Mouse (Mus musculus): ENCODE data around the gene Ccdc102a. TPM values are rescaled to one million over a fixed set of nuclear protein-coding genes. Genes with fewer than 3 reads are reported as not detected.

Gene Ccdc102a
- total and polyA plus RNA-seq, 2 experiments from 2014 or later = 4.8 to 8.1 TPM

DNA sequence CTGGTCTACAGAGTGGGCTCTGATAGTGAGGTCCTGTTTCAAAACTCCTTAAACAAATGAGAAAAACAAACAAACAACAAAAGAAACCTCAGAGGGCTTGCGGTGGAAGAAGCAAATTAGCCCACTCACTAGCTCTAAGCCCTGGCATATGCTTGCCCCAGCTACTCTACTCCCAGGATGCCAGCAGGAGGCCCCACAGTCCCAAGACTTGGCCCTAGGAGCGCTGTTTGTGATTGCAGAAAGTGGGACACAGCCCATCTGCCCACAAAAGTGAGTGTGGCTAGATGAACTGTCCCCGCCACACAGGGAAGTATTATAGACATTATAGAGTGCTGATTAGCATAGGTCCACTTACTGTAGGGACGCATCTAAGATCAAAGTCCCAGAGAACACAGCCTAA is 30.5 kb upstream of the Ccdc102a start:
- H3K9ac ChIP-seq = no peak overlapping the region
- no peak overlapping the region for H3K27ac ChIP-seq (ENCODE audit: low read depth, low read length)
- no peak overlapping the region for H3K4me3 ChIP-seq (ENCODE audit: low read depth, low read length)
- no peaks in the 10 kb centered on the region for H3K9me3 ChIP-seq (ENCODE audit: low read length)
- no peaks in the 10 kb centered on the region for H3K36me3 ChIP-seq (ENCODE audit: insufficient read depth)
- H3K4me1 ChIP-seq (ENCODE audit: insufficient read depth) = no peaks in the 10 kb centered on the region
- no peaks in the 10 kb centered on the region for H3K27me3 ChIP-seq (ENCODE audit: insufficient read depth, low read length)
- ATAC-seq (no peak), DNase-seq (no peak)
- TF ChIP-seq CTCF (IDR thresholded peaks at IDR 0.05; ENCODE audit: low read depth) = no peak
- WGBS = 63% methylated on average over 4 of the region's 4 CpGs
- H3K4me2 ChIP-seq (ENCODE audit: low read depth) = no peak overlapping the region

DNA sequence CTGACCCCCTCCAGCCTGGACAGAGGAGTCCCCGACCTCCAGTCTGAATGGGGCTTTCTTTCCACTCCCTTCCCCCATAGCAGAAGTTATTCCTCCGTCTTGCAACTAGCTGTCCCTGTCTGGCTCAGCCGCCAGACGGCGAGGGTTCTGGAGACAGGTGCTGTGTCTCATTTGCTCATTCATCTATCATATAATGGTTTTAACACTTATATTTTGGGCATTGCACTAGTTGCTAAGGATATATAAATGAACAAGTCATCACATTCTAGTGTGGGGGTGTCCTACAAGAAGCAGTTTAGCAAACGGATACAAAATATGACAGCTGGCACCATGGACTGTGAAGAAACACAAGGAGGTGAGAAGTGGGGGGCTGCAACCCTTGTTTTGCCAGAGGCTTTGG is 27.3 kb upstream of the Ccdc102a start:
- Histone ChIP-seq H3K4me2 (ENCODE audit: low read depth) (no peak overlapping the region), H3K27ac (ENCODE audit: low read depth, low read length) (peak overlapping the region; percentile 73), H3K36me3 (ENCODE audit: insufficient read depth) (no peaks in the 10 kb centered on the region), H3K27me3 (ENCODE audit: insufficient read depth, low read length) (no peaks in the 10 kb centered on the region), H3K4me3 (ENCODE audit: low read depth, low read length) (no peak overlapping the region), H3K9me3 (ENCODE audit: low read length) (no peaks in the 10 kb centered on the region), H3K9ac (no peak overlapping the region), H3K4me1 (ENCODE audit: insufficient read depth) (no peaks in the 10 kb centered on the region)
- peak; percentile 76 for DNase-seq
- peak; percentile 74 for ATAC-seq
- 37% methylated on average over 6 of the region's 6 CpGs for WGBS
- TF ChIP-seq CTCF (IDR thresholded peaks at IDR 0.05; ENCODE audit: low read depth) = no peak

DNA sequence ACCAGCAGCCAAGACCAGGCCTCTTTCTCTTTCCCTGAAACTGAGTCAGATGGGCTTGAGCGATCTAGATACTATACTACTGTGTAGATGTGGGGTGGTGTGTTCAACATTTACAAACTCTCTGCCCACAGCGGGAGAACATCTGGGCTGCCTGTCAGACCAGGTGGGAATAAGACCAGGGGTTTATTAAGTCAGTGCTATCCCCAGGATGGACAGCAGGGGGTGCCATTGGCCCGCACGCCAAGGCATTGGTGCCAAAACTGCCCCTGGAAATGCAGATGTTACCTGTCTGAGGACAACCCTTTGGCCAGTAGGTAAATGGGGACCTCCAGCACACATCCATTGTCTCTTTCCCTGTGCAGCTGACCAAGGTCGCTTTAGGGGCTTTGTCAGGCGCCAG is 24.7 kb upstream of the Ccdc102a start:
- DNase-seq (peak; percentile 62), ATAC-seq (no peak)
- H3K4me2 ChIP-seq (ENCODE audit: low read depth) = no peak overlapping the region
- H3K9me3 ChIP-seq (ENCODE audit: low read length) = no peaks in the 10 kb centered on the region
- TF ChIP-seq CTCF (IDR thresholded peaks at IDR 0.05; ENCODE audit: low read depth) = peak; percentile 90
- H3K27me3 ChIP-seq (ENCODE audit: insufficient read depth, low read length) = no peaks in the 10 kb centered on the region
- no peak overlapping the region for H3K4me3 ChIP-seq (ENCODE audit: low read depth, low read length)
- H3K36me3 ChIP-seq (ENCODE audit: insufficient read depth) = no peaks in the 10 kb centered on the region
- H3K27ac ChIP-seq (ENCODE audit: low read depth, low read length) = no peak overlapping the region
- WGBS = 15% methylated on average over 6 of the region's 6 CpGs
- H3K4me1 ChIP-seq (ENCODE audit: insufficient read depth) = no peaks in the 10 kb centered on the region
- no peak overlapping the region for H3K9ac ChIP-seq

DNA sequence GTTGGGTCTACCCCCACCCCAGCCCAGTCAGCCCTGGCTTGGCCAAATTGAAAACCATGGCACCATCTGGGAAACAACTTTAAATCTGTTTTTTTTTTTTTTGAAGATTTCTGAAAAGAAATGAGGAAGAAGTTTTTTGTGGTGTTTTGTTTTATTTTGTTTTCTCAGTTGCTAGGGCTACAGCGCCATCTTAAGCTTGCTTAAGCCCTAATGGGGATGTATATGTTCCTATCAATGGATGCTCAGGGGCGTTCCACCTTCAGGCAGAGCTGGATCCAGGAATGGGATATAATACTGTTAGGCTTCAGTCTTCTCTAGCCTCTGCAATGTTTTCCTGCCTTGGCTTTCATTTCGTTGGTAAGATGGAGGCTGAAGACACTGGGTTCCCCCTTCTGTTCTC is 17.3 kb upstream of the Ccdc102a start:
- Histone ChIP-seq H3K27ac (ENCODE audit: low read depth, low read length) (no peak overlapping the region), H3K36me3 (ENCODE audit: insufficient read depth) (no peaks in the 10 kb centered on the region), H3K9me3 (ENCODE audit: low read length) (no peaks in the 10 kb centered on the region), H3K4me3 (ENCODE audit: low read depth, low read length) (no peak overlapping the region), H3K9ac (no peak overlapping the region), H3K4me1 (ENCODE audit: insufficient read depth) (no peaks in the 10 kb centered on the region), H3K27me3 (ENCODE audit: insufficient read depth, low read length) (no peaks in the 10 kb centered on the region), H3K4me2 (ENCODE audit: low read depth) (no peak overlapping the region)
- no peak for TF ChIP-seq CTCF (IDR thresholded peaks at IDR 0.05; ENCODE audit: low read depth)
- ATAC-seq = no peak
- DNase-seq = no peak
- 78% methylated on average over 3 of the region's 3 CpGs for whole genome bisulfite sequencing

DNA sequence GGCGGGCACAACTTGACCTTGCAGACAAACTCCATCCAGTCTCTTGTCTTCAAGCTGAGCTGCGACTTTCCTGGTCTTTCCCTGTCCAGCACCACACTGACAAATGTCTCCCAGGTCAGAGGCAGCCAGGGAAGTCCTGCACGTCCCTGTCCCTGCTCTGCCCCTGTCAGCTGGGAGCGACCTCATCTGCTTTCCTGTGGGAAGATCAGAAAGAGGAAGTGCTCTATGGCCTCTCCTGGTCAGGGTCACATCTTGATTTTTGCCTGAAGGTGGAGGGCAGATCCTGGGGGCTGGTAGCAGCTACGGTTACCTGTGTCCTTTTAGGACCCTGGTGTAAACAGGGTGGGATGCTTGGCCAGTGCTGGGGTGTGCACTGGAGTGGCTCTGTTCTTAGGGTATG is 16.0 kb upstream of the Ccdc102a start:
- DNase-seq (no peak), ATAC-seq (no peak)
- 81% methylated on average over 5 of the region's 5 CpGs for WGBS
- no peaks in the 10 kb centered on the region for H3K36me3 ChIP-seq (ENCODE audit: insufficient read depth)
- H3K4me3 ChIP-seq (ENCODE audit: low read depth, low read length) = no peak overlapping the region
- H3K9ac ChIP-seq = no peak overlapping the region
- H3K4me1 ChIP-seq (ENCODE audit: insufficient read depth) = no peaks in the 10 kb centered on the region
- no peaks in the 10 kb centered on the region for H3K9me3 ChIP-seq (ENCODE audit: low read length)
- H3K27me3 ChIP-seq (ENCODE audit: insufficient read depth, low read length) = no peaks in the 10 kb centered on the region
- TF ChIP-seq CTCF (IDR thresholded peaks at IDR 0.05; ENCODE audit: low read depth) = no peak
- H3K4me2 ChIP-seq (ENCODE audit: low read depth) = no peak overlapping the region
- no peak overlapping the region for H3K27ac ChIP-seq (ENCODE audit: low read depth, low read length)

DNA sequence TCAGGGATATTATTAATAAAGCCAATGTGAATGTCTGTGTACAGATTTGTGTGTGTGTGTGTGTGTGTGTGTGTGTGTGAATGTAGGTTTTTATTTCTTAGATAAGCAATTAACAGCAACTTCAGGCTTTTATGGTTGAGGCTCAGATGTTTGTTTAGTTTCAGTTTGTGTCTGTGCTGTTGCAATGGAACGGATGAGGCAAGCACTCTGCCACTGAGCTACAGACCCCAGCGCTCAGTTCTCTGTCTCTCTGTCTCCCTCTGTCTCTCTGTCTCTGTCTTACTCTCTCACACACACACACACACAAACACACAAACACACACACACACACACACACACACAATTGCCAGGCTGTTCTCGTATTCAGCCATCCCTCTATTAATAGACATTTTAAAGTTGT is 10.3 kb upstream of the Ccdc102a start:
- no peak overlapping the region for H3K27ac ChIP-seq (ENCODE audit: low read depth, low read length)
- H3K9ac ChIP-seq = no peak overlapping the region
- no peak overlapping the region for H3K4me2 ChIP-seq (ENCODE audit: low read depth)
- H3K36me3 ChIP-seq (ENCODE audit: insufficient read depth) = no peaks in the 10 kb centered on the region
- DNase-seq (no peak), ATAC-seq (no peak)
- H3K9me3 ChIP-seq (ENCODE audit: low read length) = no peaks in the 10 kb centered on the region
- 90% methylated on average over 3 of the region's 3 CpGs for WGBS
- no peaks in the 10 kb centered on the region for H3K27me3 ChIP-seq (ENCODE audit: insufficient read depth, low read length)
- TF ChIP-seq CTCF (IDR thresholded peaks at IDR 0.05; ENCODE audit: low read depth) = no peak
- no peak overlapping the region for H3K4me3 ChIP-seq (ENCODE audit: low read depth, low read length)
- no peaks in the 10 kb centered on the region for H3K4me1 ChIP-seq (ENCODE audit: insufficient read depth)

DNA sequence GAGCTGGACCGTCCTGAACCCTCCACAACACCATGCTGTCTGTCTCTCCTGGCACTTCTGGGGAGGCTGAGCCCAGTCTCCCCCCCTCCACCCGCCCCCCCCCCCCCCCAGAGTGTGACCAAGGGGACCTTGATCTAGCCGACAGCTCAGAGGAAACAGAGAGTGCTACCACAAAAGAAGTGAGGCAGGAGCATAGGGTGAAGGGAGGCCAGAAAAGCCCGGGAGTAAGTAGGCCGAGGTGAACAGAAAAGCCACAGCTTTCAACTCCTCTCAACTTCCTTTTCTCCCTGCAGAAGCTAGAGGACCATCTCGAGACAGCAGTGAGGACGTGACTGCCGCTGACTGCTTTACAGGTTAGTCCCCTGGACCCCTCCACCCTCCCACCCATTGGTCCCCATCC is 5.5 kb upstream of the Ccdc102a start, which contains the start of gene Adgrg5:
Gene Adgrg5, plus strand, starts transcription at position 290 of the 400 bp plus-strand sequence.
- DNase-seq (no peak), ATAC-seq (no peak)
- Histone ChIP-seq H3K4me3 (ENCODE audit: low read depth, low read length) (no peak within 1 kb of the TSS), H3K27ac (ENCODE audit: low read depth, low read length) (no peak within 1 kb of the TSS), H3K4me2 (ENCODE audit: low read depth) (no peak within 1 kb of the TSS), H3K27me3 (ENCODE audit: insufficient read depth, low read length) (no peaks in the 10 kb centered on the region), H3K36me3 (ENCODE audit: insufficient read depth) (no peaks in the 10 kb centered on the region), H3K9ac (no peak within 1 kb of the TSS), H3K9me3 (ENCODE audit: low read length) (no peaks in the 10 kb centered on the region), H3K4me1 (ENCODE audit: insufficient read depth) (no peaks in the 10 kb centered on the region)
- TF ChIP-seq CTCF (IDR thresholded peaks at IDR 0.05; ENCODE audit: low read depth) = no peak
- WGBS = 46% methylated on average over 8 of the region's 8 CpGs

DNA sequence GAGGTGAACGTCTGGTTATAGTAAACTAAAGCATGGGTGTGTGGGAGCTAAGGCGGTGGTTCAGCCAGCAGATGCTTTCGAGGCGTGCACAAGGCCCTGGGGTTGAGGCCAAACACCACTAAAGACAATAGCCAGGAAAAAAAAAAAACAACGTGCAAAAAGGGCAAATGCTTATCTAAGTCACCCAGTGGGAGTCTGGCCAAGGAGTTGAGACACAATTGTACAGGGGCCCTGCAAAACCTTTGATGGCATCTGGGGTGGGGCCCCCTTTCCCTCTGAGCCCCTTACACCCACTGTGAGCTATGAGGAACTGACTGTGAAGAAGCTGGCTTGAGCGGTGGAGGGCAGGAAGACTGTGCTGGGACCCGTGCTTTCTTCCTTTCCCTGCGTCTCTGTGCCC is 4.7 kb upstream of the Ccdc102a start:
- Histone ChIP-seq H3K36me3 (ENCODE audit: insufficient read depth) (no peaks in the 10 kb centered on the region), H3K4me1 (ENCODE audit: insufficient read depth) (no peaks in the 10 kb centered on the region), H3K27ac (ENCODE audit: low read depth, low read length) (no peak overlapping the region), H3K27me3 (ENCODE audit: insufficient read depth, low read length) (peaks cover 7% of the 10 kb centered on the region; the same call in 1 of the 2 replicates), H3K4me2 (ENCODE audit: low read depth) (no peak overlapping the region), H3K4me3 (ENCODE audit: low read depth, low read length) (no peak overlapping the region), H3K9ac (no peak overlapping the region), H3K9me3 (ENCODE audit: low read length) (no peaks in the 10 kb centered on the region)
- ATAC-seq = no peak
- TF ChIP-seq CTCF (IDR thresholded peaks at IDR 0.05; ENCODE audit: low read depth) = no peak
- DNase-seq = no peak
- WGBS = 31% methylated on average over 8 of the region's 8 CpGs
